Mouse (Mus musculus): ENCODE results near the gene Wdfy3.

GRCm38 (mm10) chr5:102066458-102066857 lies 3.3 kb downstream of the Wdfy3 start:
- TF ChIP-seq ZC3H11A (IDR thresholded peaks at IDR 0.05; ENCODE audit: borderline replicate concordance, low read depth, low read length): no peak
- TF ChIP-seq ZNF384 (IDR thresholded peaks at IDR 0.05; ENCODE audit: low read depth, low read length): no peak
- TF ChIP-seq HCFC1 (IDR thresholded peaks at IDR 0.05; ENCODE audit: borderline replicate concordance, insufficient read depth, low read length): no peak
- no peak for TF ChIP-seq CHD2 (IDR thresholded peaks at IDR 0.05; ENCODE audit: low read depth, low read length)
- no peak for TF ChIP-seq MAFK (IDR thresholded peaks at IDR 0.05; ENCODE audit: insufficient read depth, low read depth, low read length)
